Mouse (Mus musculus): Measurements from ENCODE around the gene Troap.

Gene Troap

GRCm38 (mm10) chr15:99074019-99074599, at the start of gene Troap:
Troap (plus strand) TSS chr15:99074575.
- no peak for DNase-seq (ENCODE audit: low read depth, low spot score)

- no peak for DNase-seq (ENCODE audit: low read depth, low spot score)
Measured at GRCm38 (mm10) chr15:99024668-99025314, 49.6 kb upstream of the Troap start.

- DNase-seq (ENCODE audit: low read depth, low spot score) = no peak
Measured at GRCm38 (mm10) chr15:99025414-99025813, 49.0 kb upstream of the Troap start.

- DNase-seq (ENCODE audit: low read depth, low spot score) = no peak
Measured at GRCm38 (mm10) chr15:99026259-99026658, 48.1 kb upstream of the Troap start.

GRCm38 (mm10) chr15:99027116-99027515, 47.3 kb upstream of the Troap start:
- DNase-seq (ENCODE audit: low read depth, low spot score) = no peak

- DNase-seq (ENCODE audit: low read depth, low spot score) = no peak
Measured at GRCm38 (mm10) chr15:99028874-99029458, 45.4 kb upstream of the Troap start.

- DNase-seq (ENCODE audit: low read depth, low spot score) = peak; percentile 88
Measured at GRCm38 (mm10) chr15:99029619-99030584, 44.5 kb upstream of the Troap start, which contains the start of gene Tuba1c. Tuba1c (plus strand) TSS chr15:99029891.

DNA sequence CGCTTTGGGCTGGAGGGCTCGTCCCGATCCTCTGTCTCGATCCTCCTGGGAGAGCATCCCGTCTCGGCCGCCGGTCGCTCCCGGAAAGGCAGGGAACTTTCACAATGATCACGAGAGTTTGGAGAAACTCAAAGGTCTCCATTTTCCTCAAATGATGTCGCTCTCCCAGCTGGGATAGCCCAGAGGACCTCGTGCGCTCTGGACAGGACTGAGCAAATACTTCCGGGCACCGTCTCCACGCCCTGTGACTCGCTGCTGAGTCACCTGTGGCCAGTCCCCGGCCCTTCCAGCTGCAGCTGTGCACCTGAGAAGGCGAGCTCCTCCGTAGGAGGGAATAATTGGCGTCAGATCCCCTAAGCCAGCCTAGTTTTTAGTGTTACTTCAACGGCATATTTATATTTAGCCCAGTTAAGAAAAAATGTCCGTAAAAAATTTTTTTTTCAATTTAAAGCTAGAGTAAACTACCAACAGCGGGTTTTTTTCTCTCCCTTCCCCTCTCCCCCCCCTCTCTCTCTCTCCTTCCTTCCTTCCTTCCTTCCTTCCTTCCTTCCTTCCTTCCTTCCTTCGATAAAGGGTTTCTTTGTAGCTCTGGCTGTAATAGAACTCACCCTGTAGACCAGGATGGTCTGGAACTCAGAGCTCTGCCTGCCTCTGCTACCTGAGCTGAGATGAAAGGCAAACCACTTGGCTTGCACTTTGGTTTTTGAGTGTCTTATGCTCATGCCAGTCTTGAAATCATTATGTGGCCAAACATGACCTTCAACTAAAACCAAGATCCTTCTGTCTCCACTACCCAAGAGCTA, 43.6 kb upstream of the Troap start:
- no peak for DNase-seq (ENCODE audit: low read depth, low spot score)

DNA sequence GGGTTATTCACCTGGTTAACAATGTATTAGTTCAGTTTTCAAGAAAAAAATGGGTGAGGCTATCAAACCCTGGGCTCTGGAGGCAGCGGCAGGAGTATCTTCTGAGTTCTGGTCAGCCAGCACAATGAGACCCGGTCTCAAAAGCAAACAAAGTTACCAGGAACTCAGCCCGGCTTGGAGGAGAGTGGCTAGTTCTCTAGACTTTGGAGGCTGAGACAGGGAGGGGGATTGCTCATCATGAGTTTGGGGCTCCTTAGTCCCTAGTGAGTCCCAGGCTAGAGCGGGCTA, 43.0 kb upstream of the Troap start:
- DNase-seq (ENCODE audit: low read depth, low spot score) = no peak

- no peak for DNase-seq (ENCODE audit: low read depth, low spot score)
Measured at GRCm38 (mm10) chr15:99032041-99032725, 42.2 kb upstream of the Troap start.

- no peak for DNase-seq (ENCODE audit: low read depth, low spot score)
Measured at GRCm38 (mm10) chr15:99032726-99033250, 41.6 kb upstream of the Troap start.

DNA sequence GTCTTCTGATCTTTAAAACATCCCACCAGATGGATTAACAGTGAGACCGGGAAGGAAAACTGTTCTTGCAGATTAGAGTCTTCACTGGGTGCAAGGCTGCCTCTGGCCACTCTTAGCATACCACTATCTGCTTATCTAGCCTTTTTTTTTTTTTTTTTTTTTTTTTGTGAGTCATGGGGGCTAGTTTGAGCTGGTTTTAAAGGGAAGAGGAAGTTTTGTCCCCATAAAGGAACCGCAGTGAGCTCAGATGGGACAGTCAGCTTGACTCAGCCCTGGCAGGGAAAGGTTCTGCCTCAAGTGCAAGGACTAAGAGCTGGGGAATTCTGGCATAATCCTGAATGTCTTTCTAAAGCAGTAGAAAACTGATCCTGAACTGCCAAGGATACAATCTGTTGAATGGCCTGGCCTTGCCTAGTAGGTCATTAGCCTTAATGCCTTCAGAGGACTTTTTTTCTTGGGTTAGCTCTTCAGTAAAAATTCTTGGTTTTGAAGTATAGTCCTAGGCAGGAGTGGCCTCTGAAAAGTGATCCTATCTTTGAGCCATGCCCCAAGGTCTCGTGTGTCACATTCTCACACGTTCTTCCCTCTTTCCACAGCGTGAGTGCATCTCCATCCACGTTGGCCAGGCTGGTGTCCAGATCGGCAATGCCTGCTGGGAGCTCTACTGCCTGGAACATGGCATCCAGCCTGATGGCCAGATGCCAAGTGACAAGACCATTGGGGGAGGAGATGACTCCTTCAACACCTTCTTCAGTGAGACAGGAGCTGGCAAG, 40.7 kb upstream of the Troap start:
- no peak for DNase-seq (ENCODE audit: low read depth, low spot score)

GRCm38 (mm10) chr15:99035431-99035830, 38.9 kb upstream of the Troap start:
- DNase-seq (ENCODE audit: low read depth, low spot score) = no peak

- no peak for DNase-seq (ENCODE audit: low read depth, low spot score)
Measured at GRCm38 (mm10) chr15:99036249-99036905, 38.0 kb upstream of the Troap start.

GRCm38 (mm10) chr15:99038025-99038424, 36.4 kb upstream of the Troap start:
- no peak for DNase-seq (ENCODE audit: low read depth, low spot score)

DNA sequence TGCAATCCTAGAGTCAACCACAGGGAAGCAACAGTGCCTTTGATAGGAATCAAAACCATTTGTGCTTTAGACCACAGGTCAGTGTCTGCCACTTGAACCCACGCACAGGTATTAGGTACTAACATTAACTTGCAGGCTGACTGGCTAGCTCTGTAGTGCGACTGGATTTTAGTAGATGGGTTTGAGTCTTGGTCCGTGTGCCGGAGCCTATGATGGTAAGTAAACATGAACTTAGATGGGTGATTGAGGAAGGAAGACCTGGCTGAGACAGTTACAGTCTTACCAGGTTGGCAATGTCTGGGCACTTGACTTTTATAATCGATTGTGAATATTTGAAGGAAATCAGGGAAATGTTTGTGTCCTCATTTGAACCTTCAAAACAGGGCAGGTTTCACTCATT, 35.6 kb upstream of the Troap start:
- no peak for DNase-seq (ENCODE audit: low read depth, low spot score)

DNA sequence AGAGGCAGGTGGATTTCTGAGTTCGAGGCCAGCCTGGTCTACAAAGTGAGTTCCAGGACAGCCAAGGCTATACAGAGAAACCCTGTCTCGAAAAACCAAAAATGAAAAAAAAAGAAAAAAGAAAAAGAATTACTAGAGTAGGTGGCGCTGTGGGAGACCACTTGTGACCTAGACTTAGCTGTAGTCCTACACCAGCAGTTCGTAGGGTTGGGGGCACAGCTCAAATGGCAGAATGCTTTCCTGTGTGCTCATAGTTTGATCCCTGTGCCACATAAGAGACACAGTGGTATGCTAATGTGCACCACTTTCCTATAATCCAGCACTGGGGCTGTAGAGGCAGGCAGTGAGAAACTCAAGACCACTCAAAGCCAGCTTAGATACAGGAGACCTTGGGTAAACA, 35.1 kb upstream of the Troap start:
- DNase-seq (ENCODE audit: low read depth, low spot score) = no peak

DNA sequence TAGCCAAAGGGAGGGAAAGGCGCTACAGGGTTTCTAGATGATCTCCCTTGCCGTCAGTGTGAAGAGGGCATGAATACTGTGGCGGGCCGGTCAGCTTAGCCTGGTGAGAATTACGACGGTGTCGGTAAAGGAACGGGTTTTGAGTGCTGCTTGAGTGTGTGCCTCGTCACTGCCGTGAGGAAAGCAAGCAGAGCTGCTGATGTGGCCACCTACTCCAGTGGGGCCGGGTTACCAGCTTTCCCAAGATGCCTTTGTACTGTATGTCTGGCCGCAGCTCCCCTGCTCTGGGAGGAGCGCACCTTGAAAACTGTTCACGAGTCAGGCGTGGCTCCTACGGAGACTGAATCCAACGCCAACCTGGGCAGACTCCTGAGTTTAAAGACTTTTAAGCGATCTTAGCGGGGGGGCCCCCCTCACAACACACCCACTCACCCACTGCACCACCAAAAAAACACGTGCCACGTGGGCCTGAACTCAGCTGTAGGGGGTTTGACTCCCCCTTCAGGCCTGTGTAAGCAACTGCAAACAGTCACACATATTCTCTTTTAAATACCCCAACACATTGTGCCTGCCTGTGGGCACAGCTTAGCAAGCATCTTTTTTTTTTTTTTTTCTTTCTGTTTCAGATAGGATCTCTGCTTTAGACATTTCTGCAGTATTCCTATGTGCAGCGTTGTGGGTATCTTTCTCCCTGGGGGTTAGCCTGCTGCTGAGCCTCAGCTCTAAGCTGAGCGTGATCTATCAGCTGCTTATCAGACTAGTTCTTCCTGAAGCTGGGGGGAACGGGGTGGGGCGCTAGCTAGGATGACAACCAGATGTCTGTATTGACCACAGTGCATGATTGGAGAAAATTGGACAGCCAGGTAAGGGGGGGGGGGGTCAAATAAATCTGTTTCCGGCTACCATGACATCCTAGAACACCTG, 34.1 kb upstream of the Troap start:
- no peak for DNase-seq (ENCODE audit: low read depth, low spot score)

All from WW6 (cell line).